Mouse (Mus musculus): ENCODE measurements at regions not wholly inside any gene's neighbourhood (a gene's known extent, or its start where the extent isn't known, plus 50 kb on each side); places are given as distances from the start of the nearest gene placed in this dataset.

DNA sequence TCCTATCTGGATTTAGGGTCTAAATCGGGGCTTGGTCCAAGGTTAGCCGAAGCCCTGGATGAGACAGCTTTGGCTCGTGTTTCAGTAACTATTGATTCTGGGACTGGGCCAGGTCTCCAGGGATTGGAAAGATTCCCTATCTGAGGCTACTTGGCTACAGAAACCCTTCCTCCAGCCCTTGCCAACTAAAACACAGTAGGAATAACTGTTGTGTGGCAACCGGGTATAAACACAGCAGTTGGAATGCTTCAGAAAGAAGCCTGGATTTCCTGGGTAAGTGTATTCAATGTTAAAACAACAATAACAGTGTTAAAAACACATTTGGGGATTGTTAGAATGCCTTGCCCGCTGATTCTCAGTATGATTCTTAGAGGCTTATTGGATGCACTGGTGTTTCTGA lies 398.8 kb downstream of the Mtx2 start:
- Histone ChIP-seq H3K4me2 (replicated peaks; ENCODE audit: low read depth) (no peak overlapping the region), H3K4me3 (ENCODE audit: low read depth, low read length) (no peak overlapping the region), H3K4me1 (replicated peaks; ENCODE audit: control insufficient read depth, insufficient read depth) (no peaks in the 10 kb centered on the region), H3K27me3 (ENCODE audit: control insufficient read depth, insufficient read depth, low read length) (no peaks in the 10 kb centered on the region), H3K9ac (ENCODE audit: low read length) (no peak overlapping the region), H3K9me3 (ENCODE audit: control insufficient read depth, low read length) (no peaks in the 10 kb centered on the region), H3K36me3 (ENCODE audit: control insufficient read depth, insufficient read depth, low read length) (no peaks in the 10 kb centered on the region), H3K27ac (replicated peaks) (no peak overlapping the region)
- no peak for TF ChIP-seq CTCF (IDR thresholded peaks at IDR 0.05; ENCODE audit: low read depth)
- no peak for TF ChIP-seq EP300 (optimal IDR thresholded peaks at IDR 0.05)
- no peak for DNase-seq (ENCODE audit: low spot score)
- no peak for ATAC-seq (ENCODE audit: low FRiP score, low TSS enrichment)
- WGBS = 36% methylated on average over 5 of the region's 5 CpGs

DNA sequence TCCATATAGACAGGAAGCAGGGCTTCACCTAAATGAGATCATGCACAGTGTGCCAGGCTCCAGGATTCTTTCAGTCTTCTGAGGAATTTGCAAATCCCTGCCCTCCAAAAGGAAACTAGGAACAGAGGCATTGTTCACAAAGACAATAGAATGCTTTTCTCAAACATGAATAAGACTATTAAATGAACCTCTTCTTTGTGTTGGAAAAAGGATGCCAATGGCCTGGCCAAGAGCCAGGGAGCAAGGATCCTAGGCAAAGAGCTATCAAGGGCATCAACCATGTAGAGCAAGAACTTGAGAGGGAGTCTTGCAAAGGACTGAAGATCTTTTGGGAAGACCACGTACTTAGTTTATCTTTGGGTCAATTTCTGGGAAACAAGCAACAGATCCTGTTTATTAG lies 415.4 kb downstream of the Mtx2 start:
- TF ChIP-seq EP300 (optimal IDR thresholded peaks at IDR 0.05) (no peak), CTCF (IDR thresholded peaks at IDR 0.05; ENCODE audit: low read depth) (no peak)

DNA sequence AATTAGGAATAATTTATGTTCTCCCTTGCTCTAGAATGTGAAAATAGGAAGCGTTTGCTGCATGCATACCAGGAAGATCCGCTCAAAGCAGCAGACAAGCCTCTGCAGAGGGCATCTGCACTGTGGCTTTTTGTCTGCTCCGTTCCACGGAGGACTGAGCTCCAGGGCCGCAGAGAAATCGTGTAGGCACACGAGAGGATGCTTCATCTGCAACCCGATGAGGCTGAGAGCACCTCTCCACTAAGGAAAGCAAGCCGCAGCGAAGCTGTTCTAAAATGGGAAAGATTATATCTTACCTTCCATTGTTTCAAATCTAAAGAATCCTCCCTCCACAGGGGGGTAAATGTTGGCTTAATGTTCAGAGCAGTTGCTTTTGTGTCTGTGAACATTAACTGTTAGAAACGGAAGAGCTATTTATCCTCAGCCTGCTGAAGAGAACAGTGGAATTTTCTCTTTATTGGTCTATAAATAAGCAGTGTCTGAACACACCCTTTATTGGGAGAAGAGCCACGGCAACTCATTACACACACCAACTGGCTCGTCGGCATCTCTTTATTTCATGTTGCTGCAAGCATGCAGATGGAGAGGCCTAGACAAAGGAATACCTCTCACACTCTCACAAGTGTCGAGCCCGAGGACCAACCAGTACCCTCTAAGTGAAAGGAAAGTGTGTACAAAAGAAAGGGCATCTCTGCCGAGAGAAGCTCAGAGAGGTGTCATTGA lies 414.6 kb upstream of the Hnrnpa3 start:
- no peak overlapping the region for H3K4me2 ChIP-seq (replicated peaks; ENCODE audit: low read depth)
- WGBS = 51% methylated on average over 17 of the region's 17 CpGs

More for the DNA sequence above, 415.4 kb downstream of the Mtx2 start:
- H3K4me3 ChIP-seq (ENCODE audit: low read depth, low read length) = no peak overlapping the region
- no peaks in the 10 kb centered on the region for H3K9me3 ChIP-seq (ENCODE audit: control insufficient read depth, low read length)
- no peaks in the 10 kb centered on the region for H3K4me1 ChIP-seq (replicated peaks; ENCODE audit: control insufficient read depth, insufficient read depth)
- no peak overlapping the region for H3K4me2 ChIP-seq (replicated peaks; ENCODE audit: low read depth)
- whole genome bisulfite sequencing = 80% methylated on average over 1 of the region's 1 CpGs
- H3K27me3 ChIP-seq (ENCODE audit: control insufficient read depth, insufficient read depth, low read length) = no peaks in the 10 kb centered on the region
- no peak for DNase-seq (ENCODE audit: low spot score)
- H3K36me3 ChIP-seq (ENCODE audit: control insufficient read depth, insufficient read depth, low read length) = no peaks in the 10 kb centered on the region
- ATAC-seq (ENCODE audit: low FRiP score, low TSS enrichment) = no peak
- no peak overlapping the region for H3K27ac ChIP-seq (replicated peaks)
- H3K9ac ChIP-seq (ENCODE audit: low read length) = no peak overlapping the region

DNA sequence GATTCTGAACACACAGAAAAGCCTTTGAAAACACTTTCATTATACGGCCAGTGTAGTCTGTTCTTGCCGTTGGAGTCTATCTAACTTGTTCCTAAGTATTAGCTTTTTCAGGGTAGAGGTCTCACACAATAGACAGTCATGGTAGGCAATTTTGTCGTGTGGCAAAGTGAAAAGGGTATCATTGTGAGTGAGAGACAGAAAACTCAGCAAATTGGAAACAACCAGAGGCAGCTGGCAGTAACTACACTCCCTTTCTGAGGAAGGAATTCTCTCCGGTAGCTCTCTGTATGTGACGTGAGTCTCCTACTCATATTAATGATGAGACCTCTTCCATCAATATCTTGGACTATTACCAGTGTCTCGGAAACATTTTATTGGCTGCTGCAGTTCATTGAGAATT lies 413.8 kb upstream of the Hnrnpa3 start:
- no peak overlapping the region for H3K4me2 ChIP-seq (replicated peaks; ENCODE audit: low read depth)
- no peak overlapping the region for H3K4me3 ChIP-seq (ENCODE audit: low read depth, low read length)
- 78% methylated on average over 6 of the region's 6 CpGs for WGBS
- no peak overlapping the region for H3K27ac ChIP-seq (replicated peaks)
- no peaks in the 10 kb centered on the region for H3K4me1 ChIP-seq (replicated peaks; ENCODE audit: control insufficient read depth, insufficient read depth)
- H3K9ac ChIP-seq (ENCODE audit: low read length) = no peak overlapping the region
- H3K36me3 ChIP-seq (ENCODE audit: control insufficient read depth, insufficient read depth, low read length) = no peaks in the 10 kb centered on the region
- no peaks in the 10 kb centered on the region for H3K9me3 ChIP-seq (ENCODE audit: control insufficient read depth, low read length)
- ATAC-seq (ENCODE audit: low FRiP score, low TSS enrichment) (no peak), DNase-seq (ENCODE audit: low spot score) (no peak)
- H3K27me3 ChIP-seq (ENCODE audit: control insufficient read depth, insufficient read depth, low read length) = no peaks in the 10 kb centered on the region
- no peak for TF ChIP-seq EP300 (optimal IDR thresholded peaks at IDR 0.05)

More for the DNA sequence above, 414.6 kb upstream of the Hnrnpa3 start:
- no peaks in the 10 kb centered on the region for H3K9me3 ChIP-seq (ENCODE audit: control insufficient read depth, low read length)
- H3K4me3 ChIP-seq (ENCODE audit: low read depth, low read length) = no peak overlapping the region
- H3K36me3 ChIP-seq (ENCODE audit: control insufficient read depth, insufficient read depth, low read length) = no peaks in the 10 kb centered on the region
- H3K27ac ChIP-seq (replicated peaks) = no peak overlapping the region
- H3K9ac ChIP-seq (ENCODE audit: low read length) = no peak overlapping the region
- ATAC-seq (ENCODE audit: low FRiP score, low TSS enrichment) (no peak), DNase-seq (ENCODE audit: low spot score) (no peak)
- no peaks in the 10 kb centered on the region for H3K4me1 ChIP-seq (replicated peaks; ENCODE audit: control insufficient read depth, insufficient read depth)
- TF ChIP-seq EP300 (optimal IDR thresholded peaks at IDR 0.05) (no peak), CTCF (IDR thresholded peaks at IDR 0.05; ENCODE audit: low read depth) (no peak)
- H3K27me3 ChIP-seq (ENCODE audit: control insufficient read depth, insufficient read depth, low read length) = no peaks in the 10 kb centered on the region

DNA sequence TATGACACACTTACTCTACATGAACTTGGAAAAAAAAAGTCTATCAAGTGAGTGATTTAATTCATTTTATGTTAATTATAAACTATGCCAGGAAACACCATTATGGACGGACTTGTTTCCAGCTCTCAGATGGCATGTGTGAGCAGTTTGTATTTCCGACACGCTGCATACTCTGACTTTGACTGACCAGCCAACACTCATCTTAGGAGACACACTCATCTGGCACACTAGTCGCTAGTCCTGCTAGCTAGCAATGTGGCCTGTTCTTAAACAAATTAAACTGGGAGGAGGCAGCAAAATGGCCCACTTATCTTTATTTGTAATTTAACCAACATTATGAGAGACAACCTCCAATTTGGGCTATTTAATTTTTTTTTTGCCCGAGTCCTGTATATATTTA lies 413.4 kb upstream of the Hnrnpa3 start:
- Histone ChIP-seq H3K27ac (replicated peaks) (no peak overlapping the region), H3K36me3 (ENCODE audit: control insufficient read depth, insufficient read depth, low read length) (no peaks in the 10 kb centered on the region), H3K4me2 (replicated peaks; ENCODE audit: low read depth) (no peak overlapping the region), H3K9ac (ENCODE audit: low read length) (no peak overlapping the region), H3K4me3 (ENCODE audit: low read depth, low read length) (no peak overlapping the region), H3K9me3 (ENCODE audit: control insufficient read depth, low read length) (no peaks in the 10 kb centered on the region), H3K4me1 (replicated peaks; ENCODE audit: control insufficient read depth, insufficient read depth) (no peaks in the 10 kb centered on the region), H3K27me3 (ENCODE audit: control insufficient read depth, insufficient read depth, low read length) (no peaks in the 10 kb centered on the region)
- no peak for DNase-seq (ENCODE audit: low spot score)
- TF ChIP-seq EP300 (optimal IDR thresholded peaks at IDR 0.05) (no peak), CTCF (IDR thresholded peaks at IDR 0.05; ENCODE audit: low read depth) (no peak)
- ATAC-seq (ENCODE audit: low FRiP score, low TSS enrichment) = no peak
- 73% methylated on average over 5 of the region's 5 CpGs for WGBS

DNA sequence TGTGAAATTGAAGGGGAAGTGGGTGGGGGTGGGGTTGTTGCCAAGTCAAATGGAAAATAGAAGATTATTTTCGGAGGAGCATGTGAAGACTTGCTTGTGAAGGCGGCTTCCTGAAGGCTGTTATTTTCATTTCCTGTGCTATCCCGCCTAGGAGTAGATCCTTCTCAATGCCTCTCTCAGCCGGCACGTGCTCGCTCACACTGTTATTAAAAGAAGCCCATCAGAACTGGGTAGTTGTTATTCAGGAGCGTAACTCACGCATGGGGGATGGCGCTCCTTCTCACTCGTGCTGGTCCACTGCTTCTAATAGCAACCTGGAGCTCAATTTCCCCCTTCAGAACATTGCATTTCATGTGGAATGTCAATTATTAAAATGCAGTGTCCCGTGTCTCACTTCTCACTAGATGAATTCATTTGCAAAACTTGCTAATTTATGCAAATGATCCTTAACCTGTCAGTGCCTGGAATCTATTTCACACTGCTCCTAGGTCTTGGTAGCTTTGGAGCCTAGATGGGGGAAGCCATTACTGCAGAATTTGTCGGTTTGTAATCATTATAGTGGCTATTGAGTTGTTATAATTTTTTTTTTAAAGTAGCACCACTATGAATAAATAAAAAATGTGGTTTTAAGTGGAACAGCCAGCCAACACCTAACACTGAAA lies 412.8 kb upstream of the Hnrnpa3 start:
- WGBS = 44% methylated on average over 12 of the region's 12 CpGs
- H3K36me3 ChIP-seq (ENCODE audit: control insufficient read depth, insufficient read depth, low read length) = no peaks in the 10 kb centered on the region
- no peaks in the 10 kb centered on the region for H3K27me3 ChIP-seq (ENCODE audit: control insufficient read depth, insufficient read depth, low read length)
- no peaks in the 10 kb centered on the region for H3K4me1 ChIP-seq (replicated peaks; ENCODE audit: control insufficient read depth, insufficient read depth)
- no peak for TF ChIP-seq EP300 (optimal IDR thresholded peaks at IDR 0.05)
- no peak for TF ChIP-seq CTCF (IDR thresholded peaks at IDR 0.05; ENCODE audit: low read depth)
- H3K9me3 ChIP-seq (ENCODE audit: control insufficient read depth, low read length) = no peaks in the 10 kb centered on the region
- no peak overlapping the region for H3K9ac ChIP-seq (ENCODE audit: low read length)
- ATAC-seq (ENCODE audit: low FRiP score, low TSS enrichment) (no peak), DNase-seq (ENCODE audit: low spot score) (no peak)
- H3K4me2 ChIP-seq (replicated peaks; ENCODE audit: low read depth) = no peak overlapping the region
- H3K27ac ChIP-seq (replicated peaks) = no peak overlapping the region
- H3K4me3 ChIP-seq (ENCODE audit: low read depth, low read length) = no peak overlapping the region

Data from stomach, postnatal 0 days (tissue).